Mouse (Mus musculus) heart, adult 8-10 months (tissue): ENCODE measurements around the gene Krt15. TPM values are rescaled to one million over a fixed set of nuclear protein-coding genes. Genes with fewer than 3 reads are reported as not detected.

Experiments used
- DNase-seq: peaks from one replicate; pipeline ENCODE4 v3.0.0; 2022; ENCODE audit warnings: low spot score
- total RNA-seq, 4 experiments: library from RNA; stranded (reverse); gene quantifications; 2 replicates each; pipeline ENCODE4 v1.2.4; 2022

Gene Krt15
- under 1 TPM in 1 of 4 experiments, not detected in 3; 0.92 TPM for total RNA-seq

GRCm38 (mm10) chr11:100135731-100136130 lies at the start of gene Krt15:
TSS of gene Krt15 (minus strand) at chr11:100135928.
- DNase-seq, result no peak

- DNase-seq, result no peak
Measured at GRCm38 (mm10) chr11:100181725-100182124, 46.0 kb upstream of the Krt15 start.

- no peak for DNase-seq
Measured at GRCm38 (mm10) chr11:100179260-100179659, 43.5 kb upstream of the Krt15 start.

- DNase-seq, result no peak
Measured at GRCm38 (mm10) chr11:100178307-100178706, 42.6 kb upstream of the Krt15 start.

GRCm38 (mm10) chr11:100176791-100177190 lies 41.1 kb upstream of the Krt15 start:
- DNase-seq, result no peak

- peak; percentile 53 for DNase-seq
Measured at GRCm38 (mm10) chr11:100168765-100169762, 33.3 kb upstream of the Krt15 start.

- peak; percentile 7 for DNase-seq
Measured at GRCm38 (mm10) chr11:100168071-100168470, 32.3 kb upstream of the Krt15 start.

- DNase-seq, result no peak
Measured at GRCm38 (mm10) chr11:100164392-100164791, 28.7 kb upstream of the Krt15 start.

- DNase-seq, result no peak
Measured at GRCm38 (mm10) chr11:100157908-100158477, 22.3 kb upstream of the Krt15 start.

GRCm38 (mm10) chr11:100157331-100157730 lies 21.6 kb upstream of the Krt15 start:
- DNase-seq, result no peak

- no peak for DNase-seq
Measured at GRCm38 (mm10) chr11:100155497-100156255, 19.9 kb upstream of the Krt15 start.

- no peak for DNase-seq
Measured at GRCm38 (mm10) chr11:100148615-100149330, 13.0 kb upstream of the Krt15 start, which contains the start of gene Krt19. TSS of gene Krt19 (minus strand) at chr11:100148665.

GRCm38 (mm10) chr11:100147566-100148353 lies 12.0 kb upstream of the Krt15 start:
- DNase-seq, result no peak

- DNase-seq, result no peak
Measured at GRCm38 (mm10) chr11:100145858-100146560, 10.3 kb upstream of the Krt15 start.

- no peak for DNase-seq
Measured at GRCm38 (mm10) chr11:100145104-100145503, 9.4 kb upstream of the Krt15 start.

- no peak for DNase-seq
Measured at GRCm38 (mm10) chr11:100140966-100141365, 5.2 kb upstream of the Krt15 start.

GRCm38 (mm10) chr11:100139391-100139790 lies 3.7 kb upstream of the Krt15 start:
- DNase-seq, result no peak

- no peak for DNase-seq
Measured at GRCm38 (mm10) chr11:100138809-100139208, 3.1 kb upstream of the Krt15 start.

- DNase-seq, result no peak
Measured at GRCm38 (mm10) chr11:100137693-100138092, 2.0 kb upstream of the Krt15 start.

- no peak for DNase-seq
Measured at GRCm38 (mm10) chr11:100136559-100136958, 831 bp upstream of the Krt15 start.
